Mouse (Mus musculus): ENCODE results near the gene Eif3a. TPM values are rescaled to one million over a fixed set of nuclear protein-coding genes. Genes with fewer than 3 reads are reported as not detected.

Eif3a gene
- total and polyA plus RNA-seq, 2 experiments from 2014 or later, result 91.9 to 113 TPM

GRCm38 (mm10) chr19:60758896-60759835 is 31.3 kb downstream of the Eif3a start:
- no peak overlapping the region for H3K4me2 ChIP-seq (ENCODE audit: low read depth)
- no peaks in the 10 kb centered on the region for H3K9me3 ChIP-seq (ENCODE audit: low read length)
- H3K27ac ChIP-seq (ENCODE audit: low read depth, low read length), result no peak overlapping the region
- 68% methylated on average over 4 of the region's 4 CpGs for WGBS
- H3K9ac ChIP-seq, result no peak overlapping the region
- H3K4me1 ChIP-seq (ENCODE audit: insufficient read depth), result peaks cover 10% of the 10 kb centered on the region; the same call in 1 of the 2 replicates
- no peak overlapping the region for H3K4me3 ChIP-seq (ENCODE audit: low read depth, low read length)
- TF ChIP-seq CTCF (IDR thresholded peaks at IDR 0.05; ENCODE audit: low read depth), result no peak
- peaks cover 24% of the 10 kb centered on the region for H3K36me3 ChIP-seq (ENCODE audit: insufficient read depth)
- no peaks in the 10 kb centered on the region for H3K27me3 ChIP-seq (ENCODE audit: insufficient read depth, low read length)
- DNase-seq, result no peak
- ATAC-seq, result no peak

GRCm38 (mm10) chr19:60757099-60757785 is 33.2 kb downstream of the Eif3a start:
- Histone ChIP-seq H3K4me3 (ENCODE audit: low read depth, low read length) (peak overlapping the region; percentile 84), H3K27me3 (ENCODE audit: insufficient read depth, low read length) (no peaks in the 10 kb centered on the region), H3K27ac (ENCODE audit: low read depth, low read length) (no peak overlapping the region), H3K9ac (peak overlapping the region; percentile 79), H3K4me2 (ENCODE audit: low read depth) (peak overlapping the region; percentile 96), H3K9me3 (ENCODE audit: low read length) (no peaks in the 10 kb centered on the region), H3K4me1 (ENCODE audit: insufficient read depth) (peaks cover 10% of the 10 kb centered on the region; the same call in 1 of the 2 replicates), H3K36me3 (ENCODE audit: insufficient read depth) (0 out of 2 replicates have a peak, but pooled peaks cover 8% of the 10 kb centered on the region)
- TF ChIP-seq CTCF (IDR thresholded peaks at IDR 0.05; ENCODE audit: low read depth), result no peak; the same call in 1 of the 2 replicates
- DNase-seq (no peak), ATAC-seq (no peak)
- 4% methylated on average over 25 of the region's 25 CpGs for WGBS

- Histone ChIP-seq H3K9me3 (ENCODE audit: low read length) (no peaks in the 10 kb centered on the region), H3K4me3 (ENCODE audit: low read depth, low read length) (peak overlapping the region; percentile 84), H3K4me2 (ENCODE audit: low read depth) (peak overlapping the region; percentile 96), H3K36me3 (ENCODE audit: insufficient read depth) (0 out of 2 replicates have a peak, but pooled peaks cover 8% of the 10 kb centered on the region), H3K4me1 (ENCODE audit: insufficient read depth) (peaks cover 10% of the 10 kb centered on the region; the same call in 1 of the 2 replicates), H3K27ac (ENCODE audit: low read depth, low read length) (peak overlapping the region; percentile 83), H3K9ac (peak overlapping the region; percentile 79), H3K27me3 (ENCODE audit: insufficient read depth, low read length) (no peaks in the 10 kb centered on the region)
- DNase-seq, result peak; percentile 65
- ATAC-seq, result peak; percentile 82
- no peak; the same call in 1 of the 2 replicates for TF ChIP-seq CTCF (IDR thresholded peaks at IDR 0.05; ENCODE audit: low read depth)
- 2% methylated on average over 98 of the region's 115 CpGs for WGBS
These were observed 34.0 kb downstream of the Eif3a start for GRCm38 (mm10) chr19:60756192-60757098.

- Histone ChIP-seq H3K4me1 (ENCODE audit: insufficient read depth) (peaks cover 10% of the 10 kb centered on the region; the same call in 1 of the 2 replicates), H3K4me3 (ENCODE audit: low read depth, low read length) (peak within 1 kb of the TSS; percentile 84), H3K36me3 (ENCODE audit: insufficient read depth) (0 out of 2 replicates have a peak, but pooled peaks cover 6% of the 10 kb centered on the region), H3K27me3 (ENCODE audit: insufficient read depth, low read length) (no peaks in the 10 kb centered on the region), H3K27ac (ENCODE audit: low read depth, low read length) (peak within 1 kb of the TSS; percentile 83), H3K9ac (peak within 1 kb of the TSS; percentile 79), H3K9me3 (ENCODE audit: low read length) (no peaks in the 10 kb centered on the region), H3K4me2 (ENCODE audit: low read depth) (peak within 1 kb of the TSS; percentile 96)
- peak; percentile 96 for ATAC-seq
- peak; percentile 94 for DNase-seq
- WGBS, result under 1% methylated on average over 47 of the region's 58 CpGs
- TF ChIP-seq CTCF (IDR thresholded peaks at IDR 0.05; ENCODE audit: low read depth), result 0 out of 2 replicates have a peak, but pooled peaks have one; percentile 27
These were observed 34.8 kb downstream of the Eif3a start, which contains the start of gene Nanos1 for GRCm38 (mm10) chr19:60755438-60756191. TSS of gene Nanos1 (plus strand) at chr19:60755987.

- H3K9me3 ChIP-seq (ENCODE audit: low read length), result no peaks in the 10 kb centered on the region
- no peak for TF ChIP-seq CTCF (IDR thresholded peaks at IDR 0.05; ENCODE audit: low read depth)
- WGBS, result 97% methylated on average over 1 of the region's 1 CpGs
- H3K36me3 ChIP-seq (ENCODE audit: insufficient read depth), result no peaks in the 10 kb centered on the region
- H3K9ac ChIP-seq, result no peak overlapping the region
- DNase-seq, result no peak
- H3K27ac ChIP-seq (ENCODE audit: low read depth, low read length), result no peak overlapping the region
- no peak overlapping the region for H3K4me2 ChIP-seq (ENCODE audit: low read depth)
- H3K4me3 ChIP-seq (ENCODE audit: low read depth, low read length), result no peak overlapping the region
- H3K27me3 ChIP-seq (ENCODE audit: insufficient read depth, low read length), result no peaks in the 10 kb centered on the region
- no peaks in the 10 kb centered on the region for H3K4me1 ChIP-seq (ENCODE audit: insufficient read depth)
- no peak for ATAC-seq
These were observed 42.7 kb downstream of the Eif3a start for GRCm38 (mm10) chr19:60747801-60748200.
